Mouse (Mus musculus) embryo, embryonic 11.5 days (tissue): Measurements from ENCODE around the gene Cacna1c.
A peak's percentile ranks its signal among the peaks of the same experiment; 100 is the strongest.

ENCODE experiments used
- DNase-seq: peaks from one replicate; pipeline ENCODE4 v3.0.0-alpha.2; 2012; ENCODE audit warnings: low read depth, low spot score

Gene Cacna1c

DNA sequence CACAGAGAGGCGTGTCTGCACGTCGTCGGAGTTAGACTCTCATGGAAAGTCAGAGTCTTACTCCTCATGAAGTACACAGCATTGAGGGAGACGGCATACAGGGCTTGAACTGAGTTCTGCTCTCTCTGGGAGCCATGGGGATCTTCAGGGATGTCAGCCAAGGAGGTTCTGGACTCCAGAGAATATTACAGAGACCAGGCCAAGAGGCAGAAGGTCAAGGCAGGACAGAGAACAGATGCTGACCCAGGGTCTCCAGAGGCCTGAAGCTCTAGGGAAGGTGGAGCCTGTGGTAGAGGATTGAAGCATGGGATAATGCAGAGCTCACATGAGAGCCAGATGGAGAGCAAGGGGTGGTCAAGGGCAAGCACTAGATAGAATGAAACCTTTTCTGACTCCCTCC is 507.4 kb downstream of the Cacna1c start:
- no peak for DNase-seq

- no peak for DNase-seq
Measured at GRCm38 (mm10) chr6:118680814-118681213, 515.4 kb downstream of the Cacna1c start.

DNA sequence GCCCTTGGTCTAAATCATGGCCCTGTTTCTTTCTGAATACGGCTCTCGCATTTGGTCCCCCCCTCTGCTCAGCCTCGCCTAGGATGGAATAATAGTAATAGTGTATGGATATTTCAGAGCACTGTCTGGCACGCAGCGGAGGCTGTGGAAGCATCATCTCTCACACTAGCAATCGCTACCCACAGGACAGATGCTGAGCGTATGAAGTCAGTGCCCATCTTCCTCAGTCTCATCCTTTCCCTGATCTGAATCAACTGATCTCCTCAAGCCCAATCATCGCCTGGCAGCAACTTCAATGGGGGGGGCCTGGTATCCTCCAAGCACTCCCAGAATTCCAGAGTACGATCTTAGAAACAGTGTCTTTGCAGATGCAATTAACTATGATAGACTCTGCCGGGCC is 518.2 kb downstream of the Cacna1c start:
- DNase-seq: no peak

GRCm38 (mm10) chr6:118677306-118677705 is 518.9 kb downstream of the Cacna1c start:
- DNase-seq: no peak

GRCm38 (mm10) chr6:118674781-118675180 is 521.4 kb downstream of the Cacna1c start:
- DNase-seq: no peak

DNA sequence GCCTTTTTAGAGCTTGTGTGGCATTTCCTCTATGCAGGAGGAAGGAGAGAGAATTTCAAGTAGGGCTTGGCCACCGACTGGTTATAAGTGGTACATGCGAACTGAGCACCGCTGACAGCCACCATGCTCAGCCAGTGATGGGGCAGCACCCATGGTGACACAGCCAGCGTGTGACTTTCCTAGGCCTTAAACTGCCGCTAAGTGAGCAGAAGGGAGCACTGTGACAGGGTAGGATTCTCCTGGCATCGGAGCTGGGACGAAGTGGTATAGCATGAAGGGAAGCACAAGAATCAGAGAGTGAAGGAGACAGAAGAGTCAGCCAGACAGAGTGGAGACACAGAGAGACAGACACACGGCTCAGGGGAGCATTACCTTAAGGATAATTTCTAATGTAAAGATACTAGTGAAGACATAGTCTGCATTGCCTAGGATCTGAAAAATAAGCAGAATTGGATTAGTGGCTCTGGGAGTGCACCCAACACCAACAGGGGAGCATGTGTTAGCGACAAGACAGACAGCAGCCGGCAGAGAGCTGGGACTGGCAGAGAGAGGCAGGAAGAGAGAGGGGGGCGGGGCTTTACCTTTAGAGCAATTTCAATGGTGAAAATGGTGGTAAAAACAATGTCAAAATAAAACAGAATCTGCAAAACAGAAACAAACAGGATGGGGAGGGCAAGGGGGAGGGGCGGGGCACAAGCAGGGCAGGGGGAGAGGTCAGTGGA is 522.1 kb downstream of the Cacna1c start:
- DNase-seq: no peak

GRCm38 (mm10) chr6:118653331-118653730 is 542.9 kb downstream of the Cacna1c start:
- DNase-seq: no peak

DNA sequence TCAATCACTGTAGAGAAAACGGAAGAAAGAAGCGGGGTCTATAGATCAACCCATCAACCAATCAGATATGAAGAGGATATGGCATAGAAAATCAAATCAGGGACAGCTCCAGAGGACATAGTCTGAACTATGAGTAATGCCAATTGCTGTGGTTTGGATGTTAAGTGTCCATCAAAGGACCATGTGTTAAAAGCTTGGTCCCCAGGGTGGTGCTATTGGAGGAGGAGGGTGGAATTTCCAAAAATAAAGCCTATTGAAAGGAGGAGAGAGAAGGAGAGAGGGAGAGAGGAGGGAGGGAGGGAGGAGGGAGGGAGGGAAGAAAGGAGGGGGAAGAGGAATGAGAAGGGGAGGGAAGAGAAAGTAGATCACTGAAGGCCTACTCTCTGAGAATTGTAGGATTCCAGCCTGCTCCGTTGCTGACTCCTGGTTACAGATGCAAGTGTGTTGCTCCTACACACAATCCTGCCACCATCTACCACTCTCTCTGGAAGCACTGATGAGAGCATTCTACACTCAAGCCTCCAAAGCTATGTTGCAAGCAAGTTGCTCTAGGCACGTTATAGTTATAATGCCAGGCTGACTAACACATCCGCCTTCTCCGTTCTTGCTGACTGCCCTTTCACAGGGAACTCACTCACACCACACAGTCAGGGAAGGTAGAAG is 547.0 kb downstream of the Cacna1c start:
- DNase-seq: no peak

DNA sequence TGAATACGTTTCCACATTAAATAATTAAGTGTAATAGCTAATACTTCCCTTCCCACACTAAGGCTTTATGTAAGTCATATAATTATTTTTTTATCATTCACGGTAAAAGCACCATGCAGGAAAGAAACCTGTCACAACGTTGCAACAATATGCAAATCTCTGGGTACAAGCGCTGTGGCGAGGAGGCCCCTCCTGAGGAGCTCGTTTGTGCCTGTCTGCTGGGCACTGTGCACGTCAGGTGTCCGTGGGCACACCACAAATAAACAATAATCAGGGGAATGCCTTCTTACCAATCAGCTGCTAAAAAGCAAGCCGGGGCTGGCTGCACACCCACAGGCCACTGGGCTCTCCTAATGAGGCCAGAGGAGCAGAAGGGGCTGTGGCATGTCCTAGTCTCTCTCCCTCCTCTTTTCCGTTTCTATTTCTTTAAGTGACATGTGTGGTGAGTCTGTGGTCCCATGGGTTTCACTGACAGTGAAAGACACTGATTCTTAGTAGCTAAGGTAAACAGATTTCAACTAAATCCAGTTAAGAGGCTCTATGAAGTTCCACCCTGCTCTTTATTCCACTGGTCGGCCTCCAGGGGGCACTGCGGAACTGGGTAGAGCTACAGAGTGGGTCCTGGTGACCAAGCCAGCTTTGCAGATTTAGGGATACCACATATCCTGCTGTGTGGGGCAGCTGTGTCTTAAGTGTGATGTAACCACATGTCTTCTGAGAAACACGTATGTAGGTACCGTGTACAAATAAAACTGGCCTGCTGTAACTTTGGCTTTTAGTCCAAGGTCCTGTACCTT is 549.8 kb downstream of the Cacna1c start:
- DNase-seq: peak; percentile 58

DNA sequence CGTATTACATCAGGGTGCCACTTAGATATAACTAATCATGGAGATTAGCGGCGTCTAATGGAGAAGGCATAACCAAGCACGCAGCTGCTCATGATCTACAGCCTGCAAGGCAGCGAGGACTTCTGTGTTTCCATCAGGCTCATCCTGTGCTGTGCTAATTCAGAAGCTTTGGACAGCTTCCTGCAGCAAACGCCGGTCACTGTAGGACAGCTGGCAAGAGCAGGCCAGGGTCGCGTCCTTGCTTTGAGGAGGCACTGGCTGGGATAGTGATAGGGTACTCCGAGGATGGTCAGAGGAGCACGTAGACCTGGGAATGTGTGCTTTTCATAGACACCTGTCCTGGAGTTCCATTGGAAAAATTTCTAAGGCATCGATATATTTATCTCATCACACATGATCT is 551.4 kb downstream of the Cacna1c start:
- DNase-seq: no peak

DNA sequence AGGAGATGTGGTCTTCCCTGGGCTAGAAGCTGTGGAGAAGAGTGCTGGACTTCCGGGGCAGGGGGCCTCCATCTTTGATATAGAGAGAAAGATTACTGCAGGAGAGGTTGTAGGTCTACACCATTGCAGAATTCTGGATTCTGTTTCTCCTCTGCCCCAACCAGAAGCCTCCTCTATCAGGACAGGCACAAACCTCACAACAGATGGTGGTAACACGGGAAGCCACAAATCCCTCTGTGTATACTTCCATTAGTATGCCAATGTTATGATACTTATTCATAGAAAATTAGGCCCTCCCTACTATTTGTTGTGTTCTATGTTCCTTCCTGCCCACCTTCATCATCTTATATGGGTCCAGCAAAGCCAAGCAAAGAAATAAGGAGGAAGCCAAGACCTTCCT is 552.7 kb downstream of the Cacna1c start:
- DNase-seq: no peak

- DNase-seq: no peak
Measured at GRCm38 (mm10) chr6:118641671-118642325, 554.4 kb downstream of the Cacna1c start.

GRCm38 (mm10) chr6:118639816-118640215 is 556.4 kb downstream of the Cacna1c start:
- no peak for DNase-seq

- no peak for DNase-seq
Measured at GRCm38 (mm10) chr6:118638911-118639310, 557.3 kb downstream of the Cacna1c start.

GRCm38 (mm10) chr6:118632491-118632890 is 563.7 kb downstream of the Cacna1c start:
- DNase-seq: no peak

GRCm38 (mm10) chr6:118630006-118630405 is 566.2 kb downstream of the Cacna1c start:
- DNase-seq: no peak

DNA sequence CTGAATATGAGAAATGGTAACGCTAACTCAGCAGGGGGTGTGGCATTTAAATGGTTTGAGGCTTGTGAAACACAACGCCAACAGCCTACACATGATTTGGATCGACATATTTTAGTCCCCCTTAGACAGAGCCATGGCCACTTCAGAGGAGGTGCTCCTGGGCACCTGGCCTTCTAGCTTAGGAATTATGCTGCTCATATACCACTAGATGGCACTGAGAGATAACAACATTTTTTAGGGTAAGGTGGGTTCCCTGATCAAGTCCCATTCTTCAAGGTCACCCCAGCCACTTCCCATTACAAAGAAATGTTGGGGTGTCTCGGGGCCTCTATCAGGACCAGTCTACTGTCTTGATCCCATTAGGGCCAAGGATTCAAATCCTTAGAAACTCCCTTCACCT is 570.0 kb downstream of the Cacna1c start:
- peak; percentile 14 for DNase-seq

GRCm38 (mm10) chr6:118623609-118624008 is 572.6 kb downstream of the Cacna1c start:
- DNase-seq: no peak

DNA sequence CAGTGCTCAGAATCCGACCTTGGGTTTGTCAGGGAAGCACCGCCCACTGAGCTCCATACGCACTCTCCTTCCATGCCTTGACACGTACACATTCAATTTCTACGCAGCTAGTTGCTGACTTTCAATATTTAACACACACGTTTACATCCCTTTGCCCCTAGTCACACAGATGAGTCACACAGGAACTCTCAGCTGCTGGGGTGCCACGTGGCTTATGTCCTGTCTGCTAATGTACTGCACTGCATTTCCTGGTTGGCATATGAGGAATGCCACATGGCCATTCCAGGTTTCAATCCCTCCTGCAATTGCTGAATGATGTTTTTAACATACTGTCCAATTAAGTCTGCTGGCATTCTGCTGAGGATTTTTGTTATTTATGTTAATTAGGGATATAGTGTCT is 574.4 kb downstream of the Cacna1c start:
- no peak for DNase-seq

- DNase-seq: no peak
Measured at GRCm38 (mm10) chr6:118621406-118621805, 574.8 kb downstream of the Cacna1c start.

DNA sequence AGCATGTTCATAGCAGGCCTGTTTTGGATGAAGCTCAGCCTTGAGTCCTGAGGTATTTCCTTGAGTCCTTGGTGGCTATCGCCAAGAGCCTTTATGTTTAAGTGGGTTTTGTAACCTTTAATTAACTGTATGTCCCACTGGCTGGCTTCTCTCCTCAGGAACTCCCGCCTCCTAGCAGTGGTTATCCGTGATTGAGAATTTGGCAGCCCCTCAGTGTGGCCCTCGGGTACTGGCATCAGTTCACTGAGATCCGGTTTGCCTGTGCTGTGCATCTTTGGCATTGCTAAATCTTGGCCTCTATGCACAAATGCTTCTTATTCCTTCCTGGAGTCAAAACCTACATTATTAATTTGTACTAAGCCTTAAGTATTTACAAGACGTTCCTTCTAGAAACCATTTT is 587.3 kb downstream of the Cacna1c start:
- no peak for DNase-seq

- no peak for DNase-seq
Measured at GRCm38 (mm10) chr6:118605974-118606373, 590.2 kb downstream of the Cacna1c start.
